In genomic region chr1:154032669-154033099, GRCm38 (mm10) we compare ENCODE assay signal across 8 mouse cellular contexts.
A peak's percentile ranks its signal among the peaks of the same experiment; 100 is the strongest.
DNase-seq lines count a peak whose midpoint lies in the region; ATAC-seq and TF ChIP-seq lines count a peak whose summit lies in the region.

No protein-coding gene starts in this region.

- TF ChIP-seq POLR2A in embryonic fibroblast, embryonic 13.5 days (IDR thresholded peaks at IDR 0.05; ENCODE audit: low read depth, low read length), result no peak
- TF ChIP-seq POLR2A in limb, embryonic 14.5 days (IDR thresholded peaks at IDR 0.05; ENCODE audit: borderline replicate concordance, extremely low read depth, insufficient read depth, insufficient read length), result no peak

- H3K4me1 ChIP-seq in midbrain, embryonic 10.5 days, result peaks cover 13% of the 10 kb centered on the region
- no peaks in the 10 kb centered on the region for H3K4me1 ChIP-seq in midbrain, embryonic 15.5 days
- no peaks in the 10 kb centered on the region for H3K4me1 ChIP-seq in embryonic fibroblast, embryonic 13.5 days (ENCODE audit: control insufficient read depth, insufficient read depth, low read length)
- no peaks in the 10 kb centered on the region for H3K4me1 ChIP-seq in kidney, embryonic 15.5 days
- H3K4me1 ChIP-seq in limb, embryonic 14.5 days (ENCODE audit: control insufficient read depth, insufficient read depth, low read length), result no peaks in the 10 kb centered on the region
- H3K4me1 ChIP-seq in stomach, embryonic 16.5 days (ENCODE audit: control insufficient read depth, insufficient read depth, low read length), result peaks cover 11% of the 10 kb centered on the region

- peak; percentile 69 for DNase-seq in midbrain, embryonic 10.5 days (ENCODE audit: low spot score)
- peak; percentile 79 to 88 for DNase-seq in heart, adult 9 months (ENCODE audit: low spot score in 2 of 2)
- peak; percentile 76 for DNase-seq in limb, embryonic 14.5 days (ENCODE audit: low spot score)
- peak; percentile 56 for DNase-seq in neural tube, embryonic 10.5 days (ENCODE audit: extremely low spot score, low spot score)

- H3K9ac ChIP-seq in midbrain, embryonic 15.5 days, result no peak overlapping the region
- no peak overlapping the region for H3K9ac ChIP-seq in kidney, embryonic 15.5 days
- no peak overlapping the region for H3K9ac ChIP-seq in limb, embryonic 14.5 days (ENCODE audit: low read depth, low read length, severe bottlenecking)
- no peak overlapping the region for H3K9ac ChIP-seq in stomach, embryonic 16.5 days (ENCODE audit: low read length)

- 19% methylated on average over 14 of the region's 14 CpGs for WGBS in midbrain, embryonic 10.5 days
- WGBS in midbrain, embryonic 15.5 days, result 17% methylated on average over 14 of the region's 14 CpGs
- WGBS in kidney, embryonic 15.5 days, result 14% methylated on average over 14 of the region's 14 CpGs
- WGBS in limb, embryonic 14.5 days, result 18% methylated on average over 14 of the region's 14 CpGs
- WGBS in stomach, embryonic 16.5 days, result 12% methylated on average over 14 of the region's 14 CpGs

- H3K4me3 ChIP-seq in midbrain, embryonic 10.5 days, result peak overlapping the region; percentile 25; the same call in 1 of the 2 replicates
- no peak overlapping the region for H3K4me3 ChIP-seq in midbrain, embryonic 15.5 days
- no peak overlapping the region for H3K4me3 ChIP-seq in embryonic fibroblast, embryonic 13.5 days (ENCODE audit: insufficient read depth, low read length)
- peak overlapping the region; percentile 21; the same call in 1 of the 2 replicates for H3K4me3 ChIP-seq in kidney, embryonic 15.5 days (replicated peaks)
- H3K4me3 ChIP-seq in limb, embryonic 14.5 days (replicated peaks; ENCODE audit: low read length), result no peak overlapping the region
- 0 out of 2 replicates have a peak overlapping the region, but pooled peaks have one; percentile 4 for H3K4me3 ChIP-seq in stomach, embryonic 16.5 days (replicated peaks; ENCODE audit: low read length)

- peak; percentile 20; the same call in 1 of the 2 replicates for TF ChIP-seq CTCF in embryonic fibroblast, embryonic 13.5 days (IDR thresholded peaks at IDR 0.05; ENCODE audit: borderline replicate concordance, insufficient read depth, low read length)

- H3K9me3 ChIP-seq in midbrain, embryonic 10.5 days (replicated peaks), result no peaks in the 10 kb centered on the region
- H3K9me3 ChIP-seq in midbrain, embryonic 15.5 days, result no peaks in the 10 kb centered on the region
- H3K9me3 ChIP-seq in kidney, embryonic 15.5 days (replicated peaks), result no peaks in the 10 kb centered on the region
- H3K9me3 ChIP-seq in limb, embryonic 14.5 days (ENCODE audit: control insufficient read depth, low read length), result no peaks in the 10 kb centered on the region
- no peaks in the 10 kb centered on the region for H3K9me3 ChIP-seq in stomach, embryonic 16.5 days (replicated peaks; ENCODE audit: control insufficient read depth, low read length)

- no peak overlapping the region for H3K4me2 ChIP-seq in midbrain, embryonic 15.5 days
- H3K4me2 ChIP-seq in kidney, embryonic 15.5 days, result peak overlapping the region; percentile 51
- peak overlapping the region; percentile 38; the same call in 1 of the 2 replicates for H3K4me2 ChIP-seq in limb, embryonic 14.5 days (replicated peaks; ENCODE audit: low read depth, low read length, severe bottlenecking)
- H3K4me2 ChIP-seq in stomach, embryonic 16.5 days (ENCODE audit: low read depth, low read length), result peak overlapping the region; percentile 42

- H3K36me3 ChIP-seq in midbrain, embryonic 10.5 days, result no peaks in the 10 kb centered on the region
- H3K36me3 ChIP-seq in midbrain, embryonic 15.5 days (replicated peaks), result no peaks in the 10 kb centered on the region
- H3K36me3 ChIP-seq in kidney, embryonic 15.5 days, result no peaks in the 10 kb centered on the region
- H3K36me3 ChIP-seq in limb, embryonic 14.5 days (ENCODE audit: control insufficient read depth, insufficient read depth, low read length), result no peaks in the 10 kb centered on the region
- H3K36me3 ChIP-seq in stomach, embryonic 16.5 days (ENCODE audit: control insufficient read depth, insufficient read depth, low read length), result no peaks in the 10 kb centered on the region

- no peaks in the 10 kb centered on the region for H3K27me3 ChIP-seq in midbrain, embryonic 10.5 days (ENCODE audit: low read depth, poor library complexity, severe bottlenecking)
- no peaks in the 10 kb centered on the region for H3K27me3 ChIP-seq in midbrain, embryonic 15.5 days (replicated peaks)
- H3K27me3 ChIP-seq in kidney, embryonic 15.5 days, result no peaks in the 10 kb centered on the region
- no peaks in the 10 kb centered on the region for H3K27me3 ChIP-seq in limb, embryonic 14.5 days (ENCODE audit: control insufficient read depth, insufficient read depth, low read length)
- no peaks in the 10 kb centered on the region for H3K27me3 ChIP-seq in stomach, embryonic 16.5 days (ENCODE audit: control insufficient read depth, insufficient read depth, low read length)

- ATAC-seq in midbrain, embryonic 15.5 days (replicated peaks), result no peak
- 0 out of 2 replicates have a peak, but pooled peaks have one; percentile 62 for ATAC-seq in kidney, embryonic 15.5 days (replicated peaks; ENCODE audit: low FRiP score)
- no peak for ATAC-seq in limb, embryonic 14.5 days (ENCODE audit: low FRiP score, low read depth)
- no peak for ATAC-seq in stomach, embryonic 16.5 days (ENCODE audit: insufficient read depth, low FRiP score)

- H3K27ac ChIP-seq in midbrain, embryonic 10.5 days (replicated peaks), result no peak overlapping the region
- H3K27ac ChIP-seq in midbrain, embryonic 15.5 days, result no peak overlapping the region
- H3K27ac ChIP-seq in embryonic fibroblast, embryonic 13.5 days (ENCODE audit: insufficient read depth, low read length), result no peak overlapping the region
- no peak overlapping the region for H3K27ac ChIP-seq in kidney, embryonic 15.5 days
- H3K27ac ChIP-seq in limb, embryonic 14.5 days (replicated peaks; ENCODE audit: low read depth, low read length), result no peak overlapping the region
- H3K27ac ChIP-seq in stomach, embryonic 16.5 days (ENCODE audit: low read length), result no peak overlapping the region

Comparison
In these comparisons a context has a peak if more than half of its experiments do, and no peak if none do; other contexts are left out.
1. H3K4me3 ChIP-seq: peak in midbrain, embryonic 10.5 days (single experiment), kidney, embryonic 15.5 days (single experiment) and stomach, embryonic 16.5 days (single experiment); none in midbrain, embryonic 15.5 days (single experiment), embryonic fibroblast, embryonic 13.5 days (single experiment) and limb, embryonic 14.5 days (single experiment).
2. Peak in every context shown above with its lines, with median percentiles within 50 percentile points of each other: DNase-seq.